Mouse (Mus musculus): ENCODE results near the gene Clrn2. TPM values are rescaled to one million over a fixed set of nuclear protein-coding genes. Genes with fewer than 3 reads are reported as not detected.

The Clrn2 gene
- polyA plus RNA-seq, 1 experiment from 2014 or later = not detected

GRCm38 (mm10) chr5:45496930-45497550, 43.5 kb downstream of the Clrn2 start:
- Histone ChIP-seq H3K27ac (ENCODE audit: low read length) (no peak overlapping the region), H3K4me3 (ENCODE audit: low read length) (no peak overlapping the region), H3K36me3 (ENCODE audit: insufficient read depth, low read length) (peaks cover 53% of the 10 kb centered on the region), H3K9ac (replicated peaks; ENCODE audit: low read length) (no peak overlapping the region), H3K9me3 (ENCODE audit: low read length) (no peaks in the 10 kb centered on the region), H3K27me3 (ENCODE audit: insufficient read depth, low read length) (no peaks in the 10 kb centered on the region), H3K4me1 (ENCODE audit: insufficient read depth, low read length) (peaks cover 16% of the 10 kb centered on the region), H3K4me2 (replicated peaks; ENCODE audit: low read depth, low read length) (no peak overlapping the region)
- WGBS = 84% methylated on average over 12 of the region's 12 CpGs
- no peak for ATAC-seq (ENCODE audit: low FRiP score, low TSS enrichment)

- no peak for ATAC-seq (ENCODE audit: low FRiP score, low TSS enrichment)
- H3K27ac ChIP-seq (ENCODE audit: low read length) = no peak overlapping the region
- no peaks in the 10 kb centered on the region for H3K9me3 ChIP-seq (ENCODE audit: low read length)
- no peak overlapping the region for H3K4me2 ChIP-seq (replicated peaks; ENCODE audit: low read depth, low read length)
- H3K27me3 ChIP-seq (ENCODE audit: insufficient read depth, low read length) = no peaks in the 10 kb centered on the region
- no peak overlapping the region for H3K4me3 ChIP-seq (ENCODE audit: low read length)
- peaks cover 16% of the 10 kb centered on the region for H3K4me1 ChIP-seq (ENCODE audit: insufficient read depth, low read length)
- no peak overlapping the region for H3K9ac ChIP-seq (replicated peaks; ENCODE audit: low read length)
- peaks cover 57% of the 10 kb centered on the region for H3K36me3 ChIP-seq (ENCODE audit: insufficient read depth, low read length)
- WGBS = 90% methylated on average over 5 of the region's 5 CpGs
Measured at GRCm38 (mm10) chr5:45497564-45497963, 44.0 kb downstream of the Clrn2 start.

- peaks cover 58% of the 10 kb centered on the region for H3K36me3 ChIP-seq (ENCODE audit: insufficient read depth, low read length)
- no peaks in the 10 kb centered on the region for H3K27me3 ChIP-seq (ENCODE audit: insufficient read depth, low read length)
- H3K4me2 ChIP-seq (replicated peaks; ENCODE audit: low read depth, low read length) = no peak overlapping the region
- ATAC-seq (ENCODE audit: low FRiP score, low TSS enrichment) = no peak
- H3K4me1 ChIP-seq (ENCODE audit: insufficient read depth, low read length) = no peaks in the 10 kb centered on the region
- no peak overlapping the region for H3K27ac ChIP-seq (ENCODE audit: low read length)
- no peak overlapping the region for H3K4me3 ChIP-seq (ENCODE audit: low read length)
- WGBS = 78% methylated on average over 7 of the region's 7 CpGs
- H3K9me3 ChIP-seq (ENCODE audit: low read length) = no peaks in the 10 kb centered on the region
- H3K9ac ChIP-seq (replicated peaks; ENCODE audit: low read length) = no peak overlapping the region
Measured at GRCm38 (mm10) chr5:45510071-45510470, 56.5 kb downstream of the Clrn2 start.

- no peak overlapping the region for H3K4me3 ChIP-seq (ENCODE audit: low read length)
- peaks cover 40% of the 10 kb centered on the region for H3K36me3 ChIP-seq (ENCODE audit: insufficient read depth, low read length)
- no peak for ATAC-seq (ENCODE audit: low FRiP score, low TSS enrichment)
- WGBS = 93% methylated on average over 6 of the region's 6 CpGs
- no peaks in the 10 kb centered on the region for H3K27me3 ChIP-seq (ENCODE audit: insufficient read depth, low read length)
- no peak overlapping the region for H3K27ac ChIP-seq (ENCODE audit: low read length)
- no peak overlapping the region for H3K4me2 ChIP-seq (replicated peaks; ENCODE audit: low read depth, low read length)
- no peak overlapping the region for H3K9ac ChIP-seq (replicated peaks; ENCODE audit: low read length)
- H3K9me3 ChIP-seq (ENCODE audit: low read length) = no peaks in the 10 kb centered on the region
- H3K4me1 ChIP-seq (ENCODE audit: insufficient read depth, low read length) = no peaks in the 10 kb centered on the region
Measured at GRCm38 (mm10) chr5:45512908-45513307, 59.4 kb downstream of the Clrn2 start.

GRCm38 (mm10) chr5:45513511-45513910, 60.0 kb downstream of the Clrn2 start:
- ATAC-seq (ENCODE audit: low FRiP score, low TSS enrichment) = no peak
- Histone ChIP-seq H3K4me3 (ENCODE audit: low read length) (no peak overlapping the region), H3K9me3 (ENCODE audit: low read length) (no peaks in the 10 kb centered on the region), H3K36me3 (ENCODE audit: insufficient read depth, low read length) (peaks cover 38% of the 10 kb centered on the region), H3K9ac (replicated peaks; ENCODE audit: low read length) (no peak overlapping the region), H3K27ac (ENCODE audit: low read length) (no peak overlapping the region), H3K4me1 (ENCODE audit: insufficient read depth, low read length) (no peaks in the 10 kb centered on the region), H3K27me3 (ENCODE audit: insufficient read depth, low read length) (no peaks in the 10 kb centered on the region), H3K4me2 (replicated peaks; ENCODE audit: low read depth, low read length) (no peak overlapping the region)
- WGBS = 86% methylated on average over 2 of the region's 2 CpGs

Other genes with a start within 250 kb of the Clrn2 start
- 213 and 231 TPM in 2 replicates for gene Qdpr, start 3.5 kb upstream of the Clrn2 start, polyA plus RNA-seq (2015; fragmentation: Nextera tagmentation; extraction: Ambion mirVana)
- gene Lap3, start 39.6 kb downstream of the Clrn2 start, polyA plus RNA-seq (2015; fragmentation: Nextera tagmentation; extraction: Ambion mirVana) = 109 and 113 TPM in 2 replicates
- gene Med28, start 66.5 kb downstream of the Clrn2 start, polyA plus RNA-seq (2015; fragmentation: Nextera tagmentation; extraction: Ambion mirVana) = 292 and 293 TPM in 2 replicates
- gene Fam184b, start 185.9 kb downstream of the Clrn2 start, polyA plus RNA-seq (2015; fragmentation: Nextera tagmentation; extraction: Ambion mirVana) = 1.5 and 1.7 TPM in 2 replicates
- gene Ncapg, start 216.2 kb downstream of the Clrn2 start, polyA plus RNA-seq (2015; fragmentation: Nextera tagmentation; extraction: Ambion mirVana) = 53.8 and 54.0 TPM in 2 replicates